32 mouse cellular contexts compared by ENCODE assay signal in genomic region chr17:70829217-70829616, GRCm38 (mm10). TPM values are rescaled to one million over a fixed set of nuclear protein-coding genes. Genes with fewer than 3 reads are reported as not detected.
A peak's percentile ranks its signal among the peaks of the same experiment; 100 is the strongest.
DNase-seq lines count a peak whose midpoint lies in the region; ATAC-seq and TF ChIP-seq lines count a peak whose summit lies in the region.
"Had no signal": no experiment of that assay in that cellular context is flagged by ENCODE, and none has a peak within 500 bp of the region (broad histone marks: within the 10 kb centered on the region; RNA-seq: fewer than 3 reads in every experiment).

No protein-coding gene starts in this region.

- 84% methylated on average over 6 of the region's 6 CpGs for WGBS in neural tube, embryonic 15.5 days
- 64% methylated on average over 6 of the region's 6 CpGs for WGBS in macrophage (ENCODE audit: missing documents)
- 89% methylated on average over 6 of the region's 6 CpGs for WGBS in intestine, postnatal 0 days

- no peaks in the 10 kb centered on the region for H3K27me3 ChIP-seq in neural tube, embryonic 15.5 days (replicated peaks)
- no peaks in the 10 kb centered on the region for H3K27me3 ChIP-seq in intestine, postnatal 0 days (replicated peaks; ENCODE audit: control insufficient read depth, insufficient read depth, low read length)
- H3K27me3 ChIP-seq: forebrain, embryonic 15.5 days; hindbrain, embryonic 15.5 days; neural tube, embryonic 12.5 days had no signal

- peaks cover 11% of the 10 kb centered on the region for H3K79me2 ChIP-seq in macrophage (ENCODE audit: inconsistent target)

- H3K4me1 ChIP-seq in neural tube, embryonic 15.5 days, result peaks cover 1% of the 10 kb centered on the region; the same call in 1 of the 2 replicates
- 0 out of 2 replicates have a peak, but pooled peaks cover 7% of the 10 kb centered on the region for H3K4me1 ChIP-seq in intestine, postnatal 0 days (replicated peaks; ENCODE audit: control insufficient read depth, insufficient read depth, low read length)
- H3K4me1 ChIP-seq: hindbrain, embryonic 15.5 days; neural tube, embryonic 12.5 days had no signal

- H3K4me2 ChIP-seq in neural tube, embryonic 15.5 days, result no peak overlapping the region
- H3K4me2 ChIP-seq in intestine, postnatal 0 days (replicated peaks; ENCODE audit: low read depth), result no peak overlapping the region
- H3K4me2 ChIP-seq: forebrain, embryonic 15.5 days; hindbrain, embryonic 15.5 days; limb, embryonic 15.5 days; lung, embryonic 14.5 days; midbrain, embryonic 11.5 days; neural tube, embryonic 12.5 days had no signal

- DNase-seq in neural tube, embryonic 10.5 days (ENCODE audit: extremely low spot score, low spot score), result no peak
- peak; percentile 46 for DNase-seq in NIH3T3 (ENCODE audit: low read depth)
- DNase-seq in kidney, adult 11 months, result no peak
- DNase-seq in kidney, postnatal 10 days, result no peak
- DNase-seq: adrenal gland, adult 8-10 months; B cell, adult 2 months; cerebellum, adult 11 months; cerebellum, adult 9-10 months; cerebellum, postnatal 36 days; gastrocnemius, postnatal 25 days; heart, postnatal 14 days; kidney, adult 8-10 months; layer of hippocampus, postnatal 36 days; left cerebral cortex, postnatal 4 days; lung, embryonic 14.5 days; lung, postnatal 14 days; retina, postnatal 1 day; right cerebral cortex, postnatal 14 days; thymus, adult 18-20 months; thymus, postnatal 36 days had no signal

- no peak overlapping the region for H3K27ac ChIP-seq in neural tube, embryonic 15.5 days (replicated peaks)
- H3K27ac ChIP-seq in macrophage, result peak overlapping the region; percentile 97
- no peak overlapping the region for H3K27ac ChIP-seq in intestine, postnatal 0 days (ENCODE audit: low read depth, low read length)
- H3K27ac ChIP-seq: forebrain, embryonic 15.5 days; hindbrain, embryonic 10.5 days; hindbrain, embryonic 15.5 days; kidney, postnatal 0 days; limb, embryonic 15.5 days; liver, embryonic 14.5 days; neural tube, embryonic 12.5 days had no signal

- H3K9ac ChIP-seq in neural tube, embryonic 15.5 days (replicated peaks), result no peak overlapping the region
- H3K9ac ChIP-seq in intestine, postnatal 0 days (ENCODE audit: low read depth, low read length), result no peak overlapping the region
- H3K9ac ChIP-seq: forebrain, embryonic 15.5 days; hindbrain, embryonic 15.5 days; limb, embryonic 15.5 days; liver, embryonic 14.5 days; lung, embryonic 14.5 days; neural tube, embryonic 12.5 days had no signal

- H3K9me3 ChIP-seq in neural tube, embryonic 15.5 days (replicated peaks), result no peaks in the 10 kb centered on the region
- H3K9me3 ChIP-seq in intestine, postnatal 0 days (ENCODE audit: control insufficient read depth), result no peaks in the 10 kb centered on the region
- H3K9me3 ChIP-seq: forebrain, embryonic 15.5 days; hindbrain, embryonic 10.5 days; hindbrain, embryonic 15.5 days; limb, embryonic 15.5 days; neural tube, embryonic 12.5 days had no signal

- ATAC-seq in neural tube, embryonic 15.5 days (ENCODE audit: low FRiP score), result 0 out of 2 replicates have a peak, but pooled peaks have one; percentile 45
- ATAC-seq in intestine, postnatal 0 days, result no peak
- ATAC-seq: forebrain, embryonic 15.5 days; midbrain, embryonic 16.5 days had no signal

- TF ChIP-seq CTCF in intestine, postnatal 0 days (IDR thresholded peaks at IDR 0.05; ENCODE audit: low read depth), result no peak

- H3K36me3 ChIP-seq in neural tube, embryonic 15.5 days, result no peaks in the 10 kb centered on the region
- no peaks in the 10 kb centered on the region for H3K36me3 ChIP-seq in macrophage (ENCODE audit: inconsistent target)
- no peaks in the 10 kb centered on the region for H3K36me3 ChIP-seq in intestine, postnatal 0 days (ENCODE audit: control insufficient read depth, insufficient read depth)
- H3K36me3 ChIP-seq: forebrain, embryonic 15.5 days; hindbrain, embryonic 10.5 days; hindbrain, embryonic 15.5 days; limb, embryonic 15.5 days; neural tube, embryonic 12.5 days had no signal

- no peak overlapping the region for H3K4me3 ChIP-seq in neural tube, embryonic 15.5 days (replicated peaks)
- no peak overlapping the region for H3K4me3 ChIP-seq in macrophage (ENCODE audit: inconsistent target)
- no peak overlapping the region for H3K4me3 ChIP-seq in intestine, postnatal 0 days (ENCODE audit: low read depth, low read length)
- H3K4me3 ChIP-seq: forebrain, embryonic 15.5 days; hindbrain, embryonic 10.5 days; hindbrain, embryonic 15.5 days; limb, embryonic 15.5 days; neural tube, embryonic 12.5 days had no signal

RNA-seq across cellular contexts. Expression of gene Tgif1, which starts 24.1 kb away (rescaled TPM):
- 11.3 and 24.6 TPM in 2 replicates for polyA plus RNA-seq in neural tube, embryonic 15.5 days (2015; fragmentation: Nextera tagmentation; extraction: Ambion mirVana)
- total RNA-seq in macrophage (2018; cell fraction: chromatin; rRNA removed), result 1,000 to 10,000 TPM in 1 of 26 experiments, 100 to 1,000 TPM in 25; 155 to 1,067 (median 440) TPM
- 100 to 1,000 TPM in 18 of 26 experiments, 10 to 100 TPM in 8; 49.4 to 328 (median 151) TPM for total RNA-seq in macrophage (2018; cell fraction: cytosol; rRNA removed)
- 1,000 to 10,000 TPM in 4 of 26 experiments, 100 to 1,000 TPM in 22; 178 to 1,168 (median 515) TPM for total RNA-seq in macrophage (2018; cell fraction: nucleus; rRNA removed)
- 68.9 to 96.0 TPM (median 82.3 TPM) in 3 replicates for polyA plus RNA-seq in macrophage (2018)
- polyA plus RNA-seq in intestine, postnatal 0 days (2015; fragmentation: Nextera tagmentation; extraction: Ambion mirVana), result 20.0 and 24.5 TPM in 2 replicates
